Mouse (Mus musculus): ENCODE measurements around the gene Lsamp. TPM values are rescaled to one million over a fixed set of nuclear protein-coding genes. Genes with fewer than 3 reads are reported as not detected.

Gene Lsamp
- total and polyA plus RNA-seq, 3 experiments, result not detected

- H3K79me2 ChIP-seq (replicated peaks; ENCODE audit: control insufficient read depth, extremely low read depth, insufficient read depth, poor library complexity, severe bottlenecking), result no peaks in the 10 kb centered on the region
- H3K27me3 ChIP-seq (replicated peaks), result no peaks in the 10 kb centered on the region
- dilution Hi-C loops (cut with MboI; ENCODE audit: extremely low pct_ligation_motif_present, extremely low pct_unique_long_range_greater_than_20kb, low sequenced_read_pairs), result no loop called here
- no peaks in the 10 kb centered on the region for H3K36me3 ChIP-seq (replicated peaks in 1 of 2; ENCODE audit: control insufficient read depth in 1 of 2, insufficient read depth in 1 of 2, low read length in 1 of 2)
- H3K9me3 ChIP-seq (replicated peaks; ENCODE audit: low read length), result peaks cover 42% of the 10 kb centered on the region
- H3K27ac ChIP-seq (ENCODE audit: insufficient read depth, low read depth), result no peak overlapping the region
- H3K4me1 ChIP-seq (ENCODE audit: control insufficient read depth in 1 of 2, insufficient read depth in 2 of 2), result no peaks in the 10 kb centered on the region
- DNase-seq (ENCODE audit: extremely low read depth), result no peak
- no peak overlapping the region for H3K9ac ChIP-seq (ENCODE audit: insufficient read depth, low read depth)
- no peak for TF ChIP-seq ZNF384 (IDR thresholded peaks at IDR 0.05; ENCODE audit: low read depth, low read length)
- no peak for TF ChIP-seq MAZ (IDR thresholded peaks at IDR 0.05; ENCODE audit: low read depth, low read length)
- peak in 1 of 2 experiments; percentile 13; a peak in 1 of 4 replicates for TF ChIP-seq CTCF (conservative IDR thresholded peaks at IDR 0.05 in 1 of 2, IDR thresholded peaks at IDR 0.05 in 1 of 2; ENCODE audit: low read depth in 2 of 2, low read length in 2 of 2)
- in situ Hi-C loops (cut with MboI; ENCODE audit: low pct_ligation_motif_present, low pct_unique_long_range_greater_than_20kb, low sequenced_read_pairs), result no loop called here
- H3K4me2 ChIP-seq (ENCODE audit: insufficient read depth, low read depth, poor library complexity, severe bottlenecking), result no peak overlapping the region
- H3K4me3 ChIP-seq (replicated peaks in 1 of 3; ENCODE audit: low read depth in 2 of 3, low read length in 2 of 3, poor library complexity in 1 of 3), result no peak overlapping the region
These were observed 754.9 kb downstream of the Lsamp start for GRCm38 (mm10) chr16:40739015-40739414.

DNA sequence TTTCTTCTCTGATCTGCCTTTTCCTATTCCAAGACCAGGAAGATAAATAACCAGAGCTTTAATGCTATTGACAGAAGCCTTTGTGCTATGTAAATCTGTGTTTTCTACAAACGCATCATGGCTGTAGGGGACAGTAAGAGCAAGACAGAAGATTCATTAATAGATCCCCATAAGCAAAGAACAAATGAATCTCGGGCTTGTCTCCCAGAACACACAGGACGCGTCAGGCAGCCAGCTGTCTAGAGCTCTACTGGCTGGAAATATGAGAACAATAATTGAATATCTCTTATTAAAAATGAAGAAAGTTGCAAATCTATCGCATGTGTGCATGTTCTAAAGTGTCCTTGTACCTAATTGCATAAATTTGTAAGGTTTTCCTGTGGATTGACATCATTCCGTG lies 755.6 kb downstream of the Lsamp start:
- no peak overlapping the region for H3K4me2 ChIP-seq (ENCODE audit: insufficient read depth, low read depth, poor library complexity, severe bottlenecking)
- no peaks in the 10 kb centered on the region for H3K4me1 ChIP-seq (ENCODE audit: control insufficient read depth in 1 of 2, insufficient read depth in 2 of 2)
- H3K9ac ChIP-seq (ENCODE audit: insufficient read depth, low read depth), result no peak overlapping the region
- H3K4me3 ChIP-seq (replicated peaks in 1 of 3; ENCODE audit: low read depth in 2 of 3, low read length in 2 of 3, poor library complexity in 1 of 3), result no peak overlapping the region
- H3K36me3 ChIP-seq (replicated peaks in 1 of 2; ENCODE audit: control insufficient read depth in 1 of 2, insufficient read depth in 1 of 2, low read length in 1 of 2), result no peaks in the 10 kb centered on the region
- dilution Hi-C loops (cut with MboI; ENCODE audit: extremely low pct_ligation_motif_present, extremely low pct_unique_long_range_greater_than_20kb, low sequenced_read_pairs) (no loop called here), in situ Hi-C loops (cut with MboI; ENCODE audit: low pct_ligation_motif_present, low pct_unique_long_range_greater_than_20kb, low sequenced_read_pairs) (no loop called here)
- H3K9me3 ChIP-seq (replicated peaks; ENCODE audit: low read length), result peaks cover 43% of the 10 kb centered on the region
- no peak overlapping the region for H3K27ac ChIP-seq (ENCODE audit: insufficient read depth, low read depth)
- DNase-seq (ENCODE audit: extremely low read depth), result no peak
- no peaks in the 10 kb centered on the region for H3K27me3 ChIP-seq (replicated peaks)
- H3K79me2 ChIP-seq (replicated peaks; ENCODE audit: control insufficient read depth, extremely low read depth, insufficient read depth, poor library complexity, severe bottlenecking), result no peaks in the 10 kb centered on the region
- no peak for TF ChIP-seq BHLHE40 (IDR thresholded peaks at IDR 0.05; ENCODE audit: low read depth, low read length)
- no peak for TF ChIP-seq SIN3A (IDR thresholded peaks at IDR 0.05; ENCODE audit: low read length)

- no peaks in the 10 kb centered on the region for H3K36me3 ChIP-seq (replicated peaks in 1 of 2; ENCODE audit: control insufficient read depth in 1 of 2, insufficient read depth in 1 of 2, low read length in 1 of 2)
- no peaks in the 10 kb centered on the region for H3K4me1 ChIP-seq (ENCODE audit: control insufficient read depth in 1 of 2, insufficient read depth in 2 of 2)
- H3K27ac ChIP-seq (ENCODE audit: insufficient read depth, low read depth), result no peak overlapping the region
- H3K4me3 ChIP-seq (replicated peaks in 1 of 3; ENCODE audit: low read depth in 2 of 3, low read length in 2 of 3, poor library complexity in 1 of 3), result no peak overlapping the region
- no peak overlapping the region for H3K9ac ChIP-seq (ENCODE audit: insufficient read depth, low read depth)
- H3K4me2 ChIP-seq (ENCODE audit: insufficient read depth, low read depth, poor library complexity, severe bottlenecking), result no peak overlapping the region
- TF ChIP-seq TCF12 (IDR thresholded peaks at IDR 0.05; ENCODE audit: low read depth, low read length) (no peak), MAX (IDR thresholded peaks at IDR 0.05; ENCODE audit: low read length) (no peak), SMC3 (IDR thresholded peaks at IDR 0.05; ENCODE audit: low read depth, low read length) (no peak), ELF1 (IDR thresholded peaks at IDR 0.05; ENCODE audit: low read depth, low read length) (no peak), MEF2A (IDR thresholded peaks at IDR 0.05; ENCODE audit: borderline replicate concordance, low read depth, low read length) (no peak), TBP (conservative IDR thresholded peaks at IDR 0.05; ENCODE audit: low read depth, low read length) (no peak), BHLHE40 (IDR thresholded peaks at IDR 0.05; ENCODE audit: low read depth, low read length) (no peak), PAX5 (IDR thresholded peaks at IDR 0.05; ENCODE audit: low read length) (no peak)
- DNase-seq (ENCODE audit: extremely low read depth), result no peak
- H3K27me3 ChIP-seq (replicated peaks), result no peaks in the 10 kb centered on the region
- H3K9me3 ChIP-seq (replicated peaks; ENCODE audit: low read length), result peaks cover 45% of the 10 kb centered on the region
- in situ Hi-C loops (cut with MboI; ENCODE audit: low pct_ligation_motif_present, low pct_unique_long_range_greater_than_20kb, low sequenced_read_pairs) (no loop called here), dilution Hi-C loops (cut with MboI; ENCODE audit: extremely low pct_ligation_motif_present, extremely low pct_unique_long_range_greater_than_20kb, low sequenced_read_pairs) (no loop called here)
- H3K79me2 ChIP-seq (replicated peaks; ENCODE audit: control insufficient read depth, extremely low read depth, insufficient read depth, poor library complexity, severe bottlenecking), result no peaks in the 10 kb centered on the region
These were observed 756.1 kb downstream of the Lsamp start for GRCm38 (mm10) chr16:40740273-40740672.
